Mouse (Mus musculus) kidney, postnatal 36 days (tissue): ENCODE results near the gene Olfr692.

Experiments
- DNase-seq, 2 experiments: peaks; one replicate each; pipeline ENCODE4 v3.0.0; 2021 to 2022; ENCODE audit warnings: mixed read lengths in 2 of 2

Gene Olfr692

DNA sequence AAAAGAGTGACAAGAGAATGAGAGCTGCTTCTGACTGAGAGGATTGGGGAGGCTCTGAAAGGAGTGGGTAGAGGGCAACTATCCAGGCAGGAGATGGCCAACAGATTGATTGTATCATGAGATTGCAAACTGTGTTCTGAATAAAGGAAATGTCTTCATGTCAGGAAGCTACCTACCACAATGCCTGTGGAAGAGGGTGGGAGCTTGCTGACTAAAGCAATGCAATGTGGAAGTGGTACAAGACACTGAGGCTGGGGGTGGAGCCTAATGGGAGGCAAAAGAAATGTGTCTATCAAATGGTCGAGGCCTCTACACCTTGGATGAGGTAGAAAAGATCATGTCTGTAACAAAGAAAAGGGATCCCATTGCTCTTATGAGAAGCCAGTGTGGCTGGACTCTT lies 38.3 kb downstream of the Olfr692 start:
- DNase-seq: no peak

DNA sequence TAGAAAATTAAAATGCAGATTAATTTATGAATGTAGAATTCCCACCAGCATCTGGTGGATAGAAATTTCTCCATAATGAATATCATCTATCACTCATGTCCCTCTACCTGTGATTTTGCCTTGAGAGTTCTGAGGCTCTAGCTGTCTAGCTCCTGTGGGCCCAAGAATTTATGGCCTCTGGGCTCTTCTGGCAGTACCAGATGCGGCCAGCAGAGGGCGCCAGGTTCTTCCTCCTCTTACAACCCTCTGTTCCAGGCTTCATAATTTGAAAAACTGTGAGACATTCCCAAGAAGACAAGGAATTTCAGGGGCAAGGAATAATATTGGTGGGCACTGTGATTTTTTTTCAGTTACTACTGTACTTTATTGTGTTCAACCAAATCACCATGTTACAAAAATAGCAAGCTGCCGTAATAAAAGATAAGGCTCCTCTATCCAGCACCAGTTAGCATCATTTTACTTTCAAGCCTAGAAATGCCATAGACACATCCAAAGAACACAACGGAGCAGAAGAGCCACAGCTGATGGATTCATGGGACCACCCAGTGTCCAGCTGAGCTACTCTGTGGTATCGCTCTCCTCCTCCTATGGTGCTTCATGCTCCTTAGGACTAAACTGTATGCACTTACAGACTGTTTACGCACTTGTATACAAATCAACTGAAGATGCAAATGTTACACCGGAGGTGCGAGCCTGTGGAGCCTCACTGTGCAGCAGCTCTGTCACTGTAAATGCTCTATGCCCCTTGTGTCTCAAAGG lies 44.0 kb downstream of the Olfr692 start:
- DNase-seq: peak; percentile 78 to 91

DNA sequence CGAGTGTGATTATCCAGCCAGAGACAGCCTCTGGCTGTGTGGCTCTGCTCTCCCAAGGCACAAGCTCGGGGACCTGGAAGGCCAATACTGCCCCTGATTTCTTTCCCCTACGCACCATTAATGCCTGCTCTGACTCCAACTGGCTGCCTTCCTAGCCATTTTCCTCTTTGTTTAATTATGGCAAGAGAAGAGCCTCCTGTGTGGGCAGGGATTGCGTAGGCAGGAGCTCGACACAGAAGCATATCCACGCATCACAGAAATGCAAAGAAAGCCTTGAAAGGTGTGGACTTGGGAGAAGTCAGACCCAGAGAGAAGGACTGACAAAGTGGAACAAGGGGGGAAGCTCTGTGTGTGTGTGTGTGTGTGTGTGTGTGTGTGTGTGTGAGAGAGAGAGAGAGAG lies 46.4 kb downstream of the Olfr692 start:
- DNase-seq: no peak

DNA sequence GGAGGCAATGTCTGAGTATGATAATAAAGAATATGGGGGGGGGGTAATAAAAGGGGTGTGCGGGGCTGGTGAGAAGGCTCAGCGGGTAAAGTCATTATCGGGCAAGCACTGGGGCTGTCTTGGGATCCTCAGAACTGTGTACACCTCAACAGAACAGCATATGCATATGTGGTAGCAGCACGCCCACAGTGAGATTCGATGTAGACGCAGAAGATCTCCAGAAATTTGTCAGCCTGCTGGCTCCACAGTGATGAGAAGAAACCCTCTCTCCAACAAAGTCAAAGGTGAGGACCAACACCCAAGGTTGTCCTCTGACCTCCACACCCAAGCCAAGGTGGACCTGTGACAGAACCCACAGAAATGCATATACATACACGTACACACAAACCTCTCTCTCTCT lies 48.5 kb downstream of the Olfr692 start:
- DNase-seq: no peak

DNA sequence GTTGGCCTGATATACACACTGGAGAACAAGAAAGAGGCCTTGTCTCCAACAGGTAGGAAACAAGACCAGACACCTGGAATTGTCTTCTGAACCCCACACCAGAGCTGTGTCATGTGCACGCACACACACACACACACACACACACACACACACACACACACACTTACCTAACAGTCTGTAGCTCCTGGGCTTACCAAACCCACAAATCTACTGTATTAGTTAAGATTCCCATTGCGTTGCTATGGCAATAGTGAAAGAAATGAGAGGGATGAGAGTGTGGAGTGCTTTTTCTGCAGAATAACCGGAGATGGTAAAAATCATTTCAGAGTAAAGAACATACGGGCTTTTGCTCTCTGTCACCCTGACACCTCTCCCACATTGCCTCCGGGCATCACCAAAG lies 50.1 kb downstream of the Olfr692 start:
- DNase-seq: no peak
